Mouse (Mus musculus): ENCODE results near the gene Zcchc12. TPM values are rescaled to one million over a fixed set of nuclear protein-coding genes. Genes with fewer than 3 reads are reported as not detected.

Gene Zcchc12
- polyA plus RNA-seq, 1 experiment, result 0.06 TPM

DNA sequence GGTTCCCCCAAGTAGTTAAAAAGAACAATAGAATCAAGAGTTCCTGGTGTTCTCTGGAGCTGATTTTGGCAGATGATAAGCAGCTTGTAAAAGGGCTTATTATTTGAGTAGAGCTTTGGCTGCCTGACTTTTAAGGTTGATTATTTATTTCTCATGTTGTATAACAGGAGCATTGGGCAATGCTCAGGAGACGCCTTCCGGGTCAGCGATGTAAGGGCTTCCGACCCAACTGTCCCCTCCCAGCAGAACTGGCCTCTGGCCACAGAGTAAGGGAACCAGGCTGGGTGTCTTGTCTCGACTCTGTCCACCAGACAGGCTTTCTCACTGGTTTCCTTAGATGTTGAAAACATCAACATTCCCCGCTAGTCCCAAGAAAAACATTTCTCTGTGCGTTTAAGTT is 33.2 kb downstream of the Zcchc12 start:
- Histone ChIP-seq H3K79me2 (ENCODE audit: control insufficient read depth, insufficient read depth) (no peaks in the 10 kb centered on the region), H3ac (ENCODE audit: control insufficient read depth, insufficient read length) (no peak overlapping the region), H3K4me3 (no peak overlapping the region), H3K36me3 (ENCODE audit: control insufficient read depth, insufficient read depth) (no peaks in the 10 kb centered on the region), H3K27me3 (ENCODE audit: control insufficient read depth, insufficient read depth, insufficient read length) (no peaks in the 10 kb centered on the region), H3K4me2 (ENCODE audit: low read depth) (no peak overlapping the region)
- TF ChIP-seq E2F4 (IDR thresholded peaks at IDR 0.05; ENCODE audit: insufficient read depth), result no peak
- TF ChIP-seq REST (IDR thresholded peaks at IDR 0.05; ENCODE audit: insufficient read depth, insufficient read length), result no peak
- no peak for TF ChIP-seq CEBPB (IDR thresholded peaks at IDR 0.05; ENCODE audit: insufficient read depth, poor library complexity, severe bottlenecking)

DNA sequence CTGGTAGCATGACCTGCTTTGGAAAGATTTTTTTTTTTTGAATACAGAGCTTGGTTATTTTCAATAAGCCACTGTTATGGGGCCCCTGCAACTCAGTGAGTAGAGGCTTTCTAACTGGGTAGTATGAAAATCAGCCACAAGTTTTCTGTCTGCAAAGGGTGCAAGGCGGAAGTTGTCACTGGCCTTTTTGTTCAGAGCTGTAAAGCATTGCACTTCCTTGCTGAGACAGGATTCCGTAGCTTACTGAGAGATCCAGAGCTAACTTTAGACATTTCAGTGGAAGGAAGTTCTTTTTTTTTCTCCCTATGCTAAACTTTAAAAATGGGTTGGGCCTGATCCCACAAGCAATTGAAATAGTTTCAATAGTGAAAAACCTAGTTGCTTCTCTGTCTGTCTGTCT is 33.6 kb downstream of the Zcchc12 start:
- H3K36me3 ChIP-seq (ENCODE audit: control insufficient read depth, insufficient read depth), result no peaks in the 10 kb centered on the region
- no peak overlapping the region for H3ac ChIP-seq (ENCODE audit: control insufficient read depth, insufficient read length)
- no peak overlapping the region for H3K4me3 ChIP-seq
- TF ChIP-seq TCF3 (IDR thresholded peaks at IDR 0.05; ENCODE audit: insufficient read length, low read depth) (no peak), CEBPB (IDR thresholded peaks at IDR 0.05; ENCODE audit: insufficient read depth, poor library complexity, severe bottlenecking) (no peak), REST (IDR thresholded peaks at IDR 0.05; ENCODE audit: insufficient read depth, insufficient read length) (no peak), POLR2A (IDR thresholded peaks at IDR 0.05; ENCODE audit: insufficient read length, low read depth) (no peak), TCF12 (IDR thresholded peaks at IDR 0.05; ENCODE audit: insufficient read depth, poor library complexity, severe bottlenecking) (no peak), MYOD1 (IDR thresholded peaks at IDR 0.05; ENCODE audit: control insufficient read depth in 1 of 3, insufficient read length in 2 of 3, low read depth in 2 of 3) (no peak), E2F4 (IDR thresholded peaks at IDR 0.05; ENCODE audit: insufficient read depth) (no peak), USF1 (IDR thresholded peaks at IDR 0.05; ENCODE audit: low read depth) (no peak), MYOG (IDR thresholded peaks at IDR 0.05; ENCODE audit: control insufficient read depth in 1 of 3, insufficient read depth in 1 of 3, insufficient read length in 2 of 3, low read depth in 2 of 3) (no peak), POLR2AphosphoS2 (IDR thresholded peaks at IDR 0.05; ENCODE audit: insufficient read length, low read depth) (no peak), MAX (IDR thresholded peaks at IDR 0.05; ENCODE audit: low read depth) (no peak), SRF (IDR thresholded peaks at IDR 0.05; ENCODE audit: control insufficient read depth, insufficient read length, low read depth) (no peak)
- no peaks in the 10 kb centered on the region for H3K79me2 ChIP-seq (ENCODE audit: control insufficient read depth, insufficient read depth)
- no peaks in the 10 kb centered on the region for H3K27me3 ChIP-seq (ENCODE audit: control insufficient read depth, insufficient read depth, insufficient read length)
- no peak overlapping the region for H3K4me2 ChIP-seq (ENCODE audit: low read depth)

DNA sequence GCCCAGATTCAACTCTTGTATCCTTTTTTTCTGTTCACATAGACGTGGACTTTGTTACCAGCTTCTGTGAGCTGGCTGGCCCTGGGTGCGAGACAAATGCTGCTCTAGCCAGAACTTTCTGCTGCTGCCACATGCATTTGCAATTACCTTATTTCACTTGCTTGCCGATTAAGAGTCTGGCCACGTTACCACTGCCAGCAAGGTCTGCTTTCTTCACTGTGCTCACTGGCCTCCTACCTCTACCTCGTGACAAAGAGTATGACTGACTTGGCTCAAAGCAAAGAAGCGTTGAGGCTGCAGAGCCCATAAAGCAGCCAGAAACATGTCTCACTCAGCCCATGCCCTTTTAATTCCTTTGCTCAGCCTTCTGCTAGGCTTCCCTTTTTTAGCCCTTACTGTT is 39.9 kb downstream of the Zcchc12 start:
- H3ac ChIP-seq (ENCODE audit: control insufficient read depth, insufficient read length), result no peak overlapping the region
- H3K4me2 ChIP-seq (ENCODE audit: low read depth), result no peak overlapping the region
- H3K36me3 ChIP-seq (ENCODE audit: control insufficient read depth, insufficient read depth), result no peaks in the 10 kb centered on the region
- H3K27me3 ChIP-seq (ENCODE audit: control insufficient read depth, insufficient read depth, insufficient read length), result no peaks in the 10 kb centered on the region
- H3K4me3 ChIP-seq, result no peak overlapping the region
- no peak for TF ChIP-seq SRF (IDR thresholded peaks at IDR 0.05; ENCODE audit: control insufficient read depth, insufficient read length, low read depth)
- TF ChIP-seq POLR2A (IDR thresholded peaks at IDR 0.05; ENCODE audit: insufficient read length, low read depth), result no peak
- no peak for TF ChIP-seq MAX (IDR thresholded peaks at IDR 0.05; ENCODE audit: low read depth)
- TF ChIP-seq MYOD1 (IDR thresholded peaks at IDR 0.05; ENCODE audit: control insufficient read depth in 1 of 3, insufficient read length in 2 of 3, low read depth in 2 of 3), result no peak
- no peak for TF ChIP-seq E2F4 (IDR thresholded peaks at IDR 0.05; ENCODE audit: insufficient read depth)
- no peak for TF ChIP-seq CEBPB (IDR thresholded peaks at IDR 0.05; ENCODE audit: insufficient read depth, poor library complexity, severe bottlenecking)
- no peak for TF ChIP-seq USF1 (IDR thresholded peaks at IDR 0.05; ENCODE audit: low read depth)
- no peak for TF ChIP-seq MYOG (IDR thresholded peaks at IDR 0.05; ENCODE audit: control insufficient read depth in 1 of 3, insufficient read depth in 1 of 3, insufficient read length in 2 of 3, low read depth in 2 of 3)
- no peak for TF ChIP-seq TCF3 (IDR thresholded peaks at IDR 0.05; ENCODE audit: insufficient read length, low read depth)
- no peak for TF ChIP-seq TCF12 (IDR thresholded peaks at IDR 0.05; ENCODE audit: insufficient read depth, poor library complexity, severe bottlenecking)
- no peak for TF ChIP-seq POLR2AphosphoS2 (IDR thresholded peaks at IDR 0.05; ENCODE audit: insufficient read length, low read depth)
- TF ChIP-seq REST (IDR thresholded peaks at IDR 0.05; ENCODE audit: insufficient read depth, insufficient read length), result no peak
- no peaks in the 10 kb centered on the region for H3K79me2 ChIP-seq (ENCODE audit: control insufficient read depth, insufficient read depth)

Other genes with a start within 250 kb of the Zcchc12 start
- 9.0 TPM for gene Il13ra1, start 83.8 kb upstream of the Zcchc12 start, polyA plus RNA-seq (2012; fragmentation: generic; extraction: Trizol)
- 1.4 TPM for gene Lonrf3, start 132.4 kb downstream of the Zcchc12 start, polyA plus RNA-seq (2012; fragmentation: generic; extraction: Trizol)
- not detected for gene Gm6268, start 205.4 kb downstream of the Zcchc12 start, polyA plus RNA-seq (2012; fragmentation: generic; extraction: Trizol)

Measured in myocyte (in vitro differentiated cells).